Mouse (Mus musculus): ENCODE data around the gene Enam. TPM values are rescaled to one million over a fixed set of nuclear protein-coding genes. Genes with fewer than 3 reads are reported as not detected.

Gene Enam
- total RNA-seq, 4 experiments from 2014 or later, result not detected

Other genes with a start within 250 kb of the Enam start
- not detected for gene Gm7714, start 219.1 kb upstream of the Enam start, total RNA-seq (2022)
- not detected for gene Prol1, start 170.7 kb upstream of the Enam start, total RNA-seq (2022)
- gene Amtn, start 111.9 kb upstream of the Enam start, total RNA-seq (2022), result not detected
- not detected for gene Ambn, start 32.0 kb upstream of the Enam start, total RNA-seq (2022)
- gene Jchain, start 39.9 kb downstream of the Enam start, total RNA-seq (2022), result under 1 TPM; 0.23 to 0.39 (median 0.32) TPM
- 10 to 100 TPM; 25.4 to 30.3 (median 28.2) TPM for gene Utp3, start 66.5 kb downstream of the Enam start, total RNA-seq (2022)
- gene Rufy3, start 77.1 kb downstream of the Enam start, total RNA-seq (2022), result 100 to 1,000 TPM; 157 to 193 (median 180) TPM
- gene Grsf1, start 188.2 kb downstream of the Enam start, total RNA-seq (2022), result 100 to 1,000 TPM in 1 of 4 experiments, 10 to 100 TPM in 3; 90.0 to 103 (median 94.6) TPM
- gene Mob1b, start 232.9 kb downstream of the Enam start, total RNA-seq (2022), result 10 to 100 TPM; 23.3 to 32.6 (median 26.6) TPM